Mouse (Mus musculus) ES-Bruce4 (cell line): ENCODE data around the gene Col20a1. TPM values are rescaled to one million over a fixed set of nuclear protein-coding genes. Genes with fewer than 3 reads are reported as not detected.

Experiments used
- H3K27ac ChIP-seq: 2 replicates; pipeline ENCODE4 v1.5.1; 2012; ENCODE audit warnings: low read length, inconsistent platforms; ENCODE audit not compliant: insufficient read depth
- H3K27me3 ChIP-seq: 2 replicates; pipeline ENCODE4 v1.6.1; 2012; ENCODE audit warnings: mild to moderate bottlenecking, low read length, inconsistent platforms; ENCODE audit not compliant: control insufficient read depth, poor library complexity, insufficient read depth, severe bottlenecking
- H3K36me3 ChIP-seq: 2 replicates; pipeline ENCODE4 v1.6.1; 2012; ENCODE audit warnings: inconsistent platforms, mild to moderate bottlenecking, low read length, moderate library complexity; ENCODE audit not compliant: control insufficient read depth, poor library complexity, insufficient read depth, severe bottlenecking
- H3K4me1 ChIP-seq: one replicate; pipeline ENCODE4 v1.8.1; 2011; ENCODE audit warnings: low read length; ENCODE audit not compliant: control insufficient read depth, insufficient read depth
- H3K4me3 ChIP-seq: 2 replicates; pipeline ENCODE4 v1.5.1; 2011; ENCODE audit warnings: low read depth, mild to moderate bottlenecking, low read length
- H3K9ac ChIP-seq: 2 replicates; pipeline ENCODE4 v1.6.1; 2012; ENCODE audit warnings: low read depth, mild to moderate bottlenecking, inconsistent platforms; ENCODE audit not compliant: poor library complexity, severe bottlenecking
- H3K9me3 ChIP-seq: replicated peaks from 2 replicates; pipeline ENCODE4 v1.6.1; 2012; ENCODE audit warnings: mild to moderate bottlenecking, low read length, inconsistent platforms; ENCODE audit not compliant: control insufficient read depth, poor library complexity, insufficient read depth, severe bottlenecking
- CTCF ChIP-seq: IDR thresholded peaks from one replicate; pipeline ENCODE4 v1.8.1; 2011; ENCODE audit warnings: low read depth, low read length
- EP300 ChIP-seq: IDR thresholded peaks from 2 replicates; pipeline ENCODE4 v1.6.1; 2011; ENCODE audit warnings: low read depth, low read length; ENCODE audit not compliant: insufficient read depth
- POLR2A ChIP-seq: IDR thresholded peaks from one replicate; pipeline ENCODE4 v1.8.1; 2011; ENCODE audit warnings: low read length; ENCODE audit not compliant: insufficient read depth
- polyA plus RNA-seq: library from polyadenylated mRNA; stranded (reverse); fragments of >200 nt; gene quantifications from 2 replicates; pipeline ENCODE4 v1.2.4, GENCODE M21; 2011; ENCODE audit warnings: low read depth; ENCODE audit not compliant: missing spikeins, insufficient read depth, insufficient read length

Col20a1 gene
- polyA plus RNA-seq, 1 experiment = 0.79 TPM

DNA sequence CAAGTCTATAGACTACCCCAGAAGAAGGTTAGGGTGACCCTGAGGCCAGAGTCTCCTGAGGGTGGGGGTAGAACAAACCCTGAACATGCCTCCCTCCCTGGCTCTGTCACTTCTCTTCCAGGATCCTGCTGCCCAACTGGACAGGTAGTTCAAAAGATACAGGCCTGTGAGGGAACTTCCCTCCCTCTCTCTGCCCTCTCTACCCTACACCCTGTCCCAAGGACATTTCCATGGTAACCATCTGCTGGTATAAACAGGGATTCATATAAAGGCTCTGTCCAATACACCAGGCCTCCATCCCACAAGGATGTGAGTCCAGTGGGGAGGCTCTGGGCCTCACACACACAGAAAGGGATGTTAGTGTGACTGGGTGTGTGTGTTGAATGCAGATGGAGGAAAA, 56.0 kb downstream of the Col20a1 start:
- TF ChIP-seq POLR2A (no peak), EP300 (no peak), CTCF (no peak)
- H3K9ac ChIP-seq = no peak overlapping the region
- H3K4me1 ChIP-seq = peaks cover 2% of the 10 kb centered on the region
- no peak overlapping the region for H3K27ac ChIP-seq
- no peaks in the 10 kb centered on the region for H3K36me3 ChIP-seq
- H3K4me3 ChIP-seq = no peak overlapping the region
- peaks cover 4% of the 10 kb centered on the region for H3K27me3 ChIP-seq
- no peaks in the 10 kb centered on the region for H3K9me3 ChIP-seq

DNA sequence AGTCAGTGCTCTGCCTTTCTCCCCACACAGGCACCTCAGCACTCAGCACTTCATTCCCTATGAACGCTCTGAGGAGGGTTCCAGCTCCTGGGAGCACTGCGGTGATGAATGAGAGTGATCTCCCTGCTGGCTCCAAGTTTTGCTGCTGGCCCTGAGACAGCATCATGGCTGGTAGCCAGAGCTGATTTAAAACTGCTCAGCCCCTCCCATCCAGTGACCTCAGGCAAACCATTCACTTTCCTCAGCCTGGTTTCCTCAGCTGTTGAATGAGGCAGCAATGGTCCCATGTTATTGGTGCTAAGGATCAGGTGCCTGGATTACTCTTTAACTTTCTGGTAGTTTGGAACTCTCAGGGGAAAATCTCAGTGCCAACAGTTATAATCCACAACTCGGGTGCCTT, 57.1 kb downstream of the Col20a1 start, which contains the start of gene Chrna4:
TSS of gene Chrna4 (minus strand) at position 110 of the 400 bp plus-strand sequence.
- Histone ChIP-seq H3K9ac (no peak within 1 kb of the TSS), H3K27me3 (peaks cover 4% of the 10 kb centered on the region), H3K9me3 (no peaks in the 10 kb centered on the region), H3K4me3 (no peak within 1 kb of the TSS), H3K4me1 (peaks cover 2% of the 10 kb centered on the region), H3K36me3 (no peaks in the 10 kb centered on the region), H3K27ac (no peak within 1 kb of the TSS)
- no peak for TF ChIP-seq CTCF
- no peak for TF ChIP-seq EP300
- TF ChIP-seq POLR2A = no peak

DNA sequence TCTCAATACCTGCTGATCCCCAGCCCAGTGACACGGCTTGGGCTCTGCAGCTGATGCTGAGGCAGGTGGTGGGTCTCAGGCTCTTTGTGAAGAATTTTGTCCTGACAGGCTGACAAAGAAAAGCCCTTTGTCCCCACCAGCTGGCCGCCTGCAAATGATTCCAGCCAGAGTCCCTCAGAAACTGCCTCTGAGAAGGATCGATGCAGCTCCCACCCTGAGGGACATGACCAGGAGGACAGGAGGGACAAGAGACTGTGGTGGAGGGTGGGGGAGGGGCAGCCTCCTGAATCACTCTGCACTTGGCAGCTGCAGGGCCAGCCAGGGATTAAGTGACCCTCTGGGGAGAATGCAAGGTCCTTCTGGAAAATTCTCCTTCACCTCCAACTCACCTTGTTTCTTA, 57.7 kb downstream of the Col20a1 start:
- no peak overlapping the region for H3K27ac ChIP-seq
- H3K4me3 ChIP-seq = no peak overlapping the region
- H3K4me1 ChIP-seq = peaks cover 2% of the 10 kb centered on the region
- peaks cover under 1% of the 10 kb centered on the region for H3K27me3 ChIP-seq
- no peak for TF ChIP-seq POLR2A
- TF ChIP-seq CTCF = no peak
- TF ChIP-seq EP300 = no peak
- H3K36me3 ChIP-seq = no peaks in the 10 kb centered on the region
- H3K9ac ChIP-seq = no peak overlapping the region
- H3K9me3 ChIP-seq = no peaks in the 10 kb centered on the region

GRCm38 (mm10) chr2:181048252-181048945, 62.1 kb downstream of the Col20a1 start:
- TF ChIP-seq EP300 (no peak), POLR2A (no peak), CTCF (no peak)
- Histone ChIP-seq H3K27ac (no peak overlapping the region), H3K9me3 (no peaks in the 10 kb centered on the region), H3K36me3 (no peaks in the 10 kb centered on the region), H3K4me3 (no peak overlapping the region), H3K4me1 (no peaks in the 10 kb centered on the region), H3K9ac (no peak overlapping the region), H3K27me3 (no peaks in the 10 kb centered on the region)

GRCm38 (mm10) chr2:181048986-181049385, 62.7 kb downstream of the Col20a1 start:
- no peaks in the 10 kb centered on the region for H3K36me3 ChIP-seq
- no peak overlapping the region for H3K27ac ChIP-seq
- H3K27me3 ChIP-seq = no peaks in the 10 kb centered on the region
- H3K9me3 ChIP-seq = no peaks in the 10 kb centered on the region
- H3K4me1 ChIP-seq = no peaks in the 10 kb centered on the region
- no peak overlapping the region for H3K9ac ChIP-seq
- TF ChIP-seq EP300 = no peak
- TF ChIP-seq POLR2A = no peak
- no peak for TF ChIP-seq CTCF
- H3K4me3 ChIP-seq = no peak overlapping the region

- no peak overlapping the region for H3K9ac ChIP-seq
- no peak overlapping the region for H3K27ac ChIP-seq
- TF ChIP-seq POLR2A (no peak), EP300 (no peak), CTCF (no peak)
- no peaks in the 10 kb centered on the region for H3K27me3 ChIP-seq
- no peaks in the 10 kb centered on the region for H3K9me3 ChIP-seq
- no peak overlapping the region for H3K4me3 ChIP-seq
- no peaks in the 10 kb centered on the region for H3K36me3 ChIP-seq
- H3K4me1 ChIP-seq = no peaks in the 10 kb centered on the region
These were observed 65.8 kb downstream of the Col20a1 start for GRCm38 (mm10) chr2:181052171-181052570.
